9 mouse cellular contexts compared by ENCODE assay signal in genomic region chr17:46433627-46434026, GRCm38 (mm10). TPM values are rescaled to one million over a fixed set of nuclear protein-coding genes. Genes with fewer than 3 reads are reported as not detected.
DNase-seq lines count a peak whose midpoint lies in the region; ATAC-seq lines count a peak whose summit lies in the region.
"Had no signal": no experiment of that assay in that cellular context is flagged by ENCODE, and none has a peak within 500 bp of the region (broad histone marks: within the 10 kb centered on the region; RNA-seq: fewer than 3 reads in every experiment).

No protein-coding gene starts in this region.

- H3K36me3 ChIP-seq in lung, embryonic 15.5 days: no peaks in the 10 kb centered on the region
- H3K36me3 ChIP-seq in forebrain, embryonic 12.5 days (replicated peaks): no peaks in the 10 kb centered on the region
- no peaks in the 10 kb centered on the region for H3K36me3 ChIP-seq in kidney, embryonic 15.5 days
- no peaks in the 10 kb centered on the region for H3K36me3 ChIP-seq in midbrain, embryonic 14.5 days (ENCODE audit: control insufficient read depth, insufficient read depth, low read length)

- H3K4me2 ChIP-seq in lung, embryonic 15.5 days: peak overlapping the region; percentile 48
- H3K4me2 ChIP-seq in forebrain, embryonic 12.5 days: peak overlapping the region; percentile 47
- peak overlapping the region; percentile 55 for H3K4me2 ChIP-seq in kidney, embryonic 15.5 days
- peak overlapping the region; percentile 36 for H3K4me2 ChIP-seq in midbrain, embryonic 14.5 days (ENCODE audit: low read length)

- DNase-seq in lung, postnatal 14 days: no peak
- no peak for DNase-seq in midbrain, embryonic 14.5 days
- DNase-seq in layer of hippocampus, adult 9-10 months (ENCODE audit: low spot score): no peak
- DNase-seq in cerebellum, adult 18-20 months: no peak
- DNase-seq in layer of hippocampus, postnatal 14 days (ENCODE audit: low spot score in 2 of 2): no peak

- WGBS in lung, embryonic 15.5 days: 2% methylated on average over 17 of the region's 17 CpGs
- WGBS in forebrain, embryonic 12.5 days: 4% methylated on average over 17 of the region's 17 CpGs
- 3% methylated on average over 17 of the region's 17 CpGs for WGBS in kidney, embryonic 15.5 days
- 3% methylated on average over 17 of the region's 17 CpGs for WGBS in midbrain, embryonic 14.5 days

- H3K27me3 ChIP-seq in lung, embryonic 15.5 days: peaks cover 24% of the 10 kb centered on the region; the same call in 1 of the 2 replicates
- H3K27me3 ChIP-seq in forebrain, embryonic 12.5 days: peaks cover 37% of the 10 kb centered on the region
- H3K27me3 ChIP-seq in kidney, embryonic 15.5 days: peaks cover 51% of the 10 kb centered on the region
- H3K27me3 ChIP-seq in midbrain, embryonic 14.5 days (ENCODE audit: control insufficient read depth, insufficient read depth, low read length): no peaks in the 10 kb centered on the region

- H3K4me1 ChIP-seq in lung, embryonic 15.5 days: peaks cover 8% of the 10 kb centered on the region; the same call in 1 of the 2 replicates
- H3K4me1 ChIP-seq in forebrain, embryonic 12.5 days: peaks cover 21% of the 10 kb centered on the region
- H3K4me1 ChIP-seq in kidney, embryonic 15.5 days: peaks cover 19% of the 10 kb centered on the region
- H3K4me1 ChIP-seq in midbrain, embryonic 14.5 days (ENCODE audit: control insufficient read depth, insufficient read depth, low read length): no peaks in the 10 kb centered on the region

- ATAC-seq in lung, embryonic 15.5 days (ENCODE audit: borderline replicate concordance, extremely low read depth, low FRiP score, low TSS enrichment): peak; percentile 49; the same call in 1 of the 2 replicates
- ATAC-seq in forebrain, embryonic 12.5 days (ENCODE audit: low FRiP score): peak; percentile 48; the same call in 1 of the 2 replicates
- peak; percentile 62; the same call in 1 of the 2 replicates for ATAC-seq in kidney, embryonic 15.5 days (replicated peaks; ENCODE audit: low FRiP score)
- no peak for ATAC-seq in midbrain, embryonic 14.5 days (ENCODE audit: low FRiP score, low TSS enrichment)

- no peak overlapping the region for H3K27ac ChIP-seq in lung, embryonic 15.5 days
- no peak overlapping the region for H3K27ac ChIP-seq in forebrain, embryonic 12.5 days
- H3K27ac ChIP-seq in kidney, embryonic 15.5 days: no peak overlapping the region
- no peak overlapping the region for H3K27ac ChIP-seq in midbrain, embryonic 14.5 days (replicated peaks; ENCODE audit: low read depth, low read length)

- H3K4me3 ChIP-seq in lung, embryonic 15.5 days: peak overlapping the region; percentile 13; the same call in 1 of the 2 replicates
- 0 out of 2 replicates have a peak overlapping the region, but pooled peaks have one; percentile 19 for H3K4me3 ChIP-seq in forebrain, embryonic 12.5 days (replicated peaks)
- H3K4me3 ChIP-seq in kidney, embryonic 15.5 days (replicated peaks): peak overlapping the region; percentile 25
- H3K4me3 ChIP-seq in midbrain, embryonic 14.5 days (replicated peaks; ENCODE audit: low read depth, low read length): no peak overlapping the region

- no peak overlapping the region for H3K9ac ChIP-seq in lung, embryonic 15.5 days
- H3K9ac ChIP-seq in forebrain, embryonic 12.5 days: 0 out of 2 replicates have a peak overlapping the region, but pooled peaks have one; percentile 33
- 0 out of 2 replicates have a peak overlapping the region, but pooled peaks have one; percentile 1 for H3K9ac ChIP-seq in kidney, embryonic 15.5 days
- 0 out of 2 replicates have a peak overlapping the region, but pooled peaks have one; percentile 3 for H3K9ac ChIP-seq in midbrain, embryonic 14.5 days (replicated peaks; ENCODE audit: low read length)

- H3K9me3 ChIP-seq in lung, embryonic 15.5 days: no peaks in the 10 kb centered on the region
- H3K9me3 ChIP-seq in forebrain, embryonic 12.5 days: no peaks in the 10 kb centered on the region
- no peaks in the 10 kb centered on the region for H3K9me3 ChIP-seq in kidney, embryonic 15.5 days (replicated peaks)
- H3K9me3 ChIP-seq in midbrain, embryonic 14.5 days (ENCODE audit: control insufficient read depth, low read length): no peaks in the 10 kb centered on the region

RNA-seq across cellular contexts. Expression of gene Slc22a7, which starts 4.6 kb away (rescaled TPM):
- polyA plus RNA-seq in lung, embryonic 15.5 days (2015; fragmentation: Nextera tagmentation; extraction: Ambion mirVana): 0.29 TPM in 1 of 2 replicates, not detected in the other
- 0.14 TPM in 1 of 2 replicates, not detected in the other for polyA plus RNA-seq in forebrain, embryonic 12.5 days (2016; fragmentation: Nextera tagmentation; extraction: Ambion mirVana)
- not detected in 2 replicates for polyA plus RNA-seq in kidney, embryonic 15.5 days (2015; fragmentation: Nextera tagmentation; extraction: Ambion mirVana)
- not detected in 2 replicates for polyA plus RNA-seq in midbrain, embryonic 14.5 days (2014; fragmentation: Nextera tagmentation; extraction: Ambion mirVana)
- under 1 TPM; 0.19 to 0.39 TPM for total RNA-seq in layer of hippocampus, postnatal 14 days (2021)
- total RNA-seq: MEL had no signal

RNA-seq across cellular contexts. Expression of gene Crip3, which starts 4.9 kb away (rescaled TPM):
- polyA plus RNA-seq in lung, embryonic 15.5 days (2015; fragmentation: Nextera tagmentation; extraction: Ambion mirVana): 1.7 and 7.8 TPM in 2 replicates
- polyA plus RNA-seq in forebrain, embryonic 12.5 days (2016; fragmentation: Nextera tagmentation; extraction: Ambion mirVana): 0.79 and 0.91 TPM in 2 replicates
- polyA plus RNA-seq in kidney, embryonic 15.5 days (2015; fragmentation: Nextera tagmentation; extraction: Ambion mirVana): 0.51 and 0.64 TPM in 2 replicates
- polyA plus RNA-seq in midbrain, embryonic 14.5 days (2014; fragmentation: Nextera tagmentation; extraction: Ambion mirVana): 1.00 and 4.2 TPM in 2 replicates
- total RNA-seq in layer of hippocampus, postnatal 14 days (2021): 1 to 10 TPM; 2.8 to 4.1 TPM
- total RNA-seq: MEL had no signal

RNA-seq across cellular contexts. Expression of gene Zfp318, which starts 50.1 kb away (rescaled TPM):
- 8.9 and 9.8 TPM in 2 replicates for polyA plus RNA-seq in lung, embryonic 15.5 days (2015; fragmentation: Nextera tagmentation; extraction: Ambion mirVana)
- 15.7 and 17.2 TPM in 2 replicates for polyA plus RNA-seq in forebrain, embryonic 12.5 days (2016; fragmentation: Nextera tagmentation; extraction: Ambion mirVana)
- polyA plus RNA-seq in kidney, embryonic 15.5 days (2015; fragmentation: Nextera tagmentation; extraction: Ambion mirVana): 9.9 and 10.3 TPM in 2 replicates
- polyA plus RNA-seq in midbrain, embryonic 14.5 days (2014; fragmentation: Nextera tagmentation; extraction: Ambion mirVana): 26.2 and 28.0 TPM in 2 replicates
- total RNA-seq in layer of hippocampus, postnatal 14 days (2021): 10 to 100 TPM; 64.7 to 67.3 TPM

RNA-seq across cellular contexts. Expression of gene Ttbk1, which starts 53.8 kb away (rescaled TPM):
- 0.04 and 0.11 TPM in 2 replicates for polyA plus RNA-seq in lung, embryonic 15.5 days (2015; fragmentation: Nextera tagmentation; extraction: Ambion mirVana)
- 4.0 and 5.0 TPM in 2 replicates for polyA plus RNA-seq in forebrain, embryonic 12.5 days (2016; fragmentation: Nextera tagmentation; extraction: Ambion mirVana)
- polyA plus RNA-seq in kidney, embryonic 15.5 days (2015; fragmentation: Nextera tagmentation; extraction: Ambion mirVana): 0.17 and 0.26 TPM in 2 replicates
- 6.1 and 6.2 TPM in 2 replicates for polyA plus RNA-seq in midbrain, embryonic 14.5 days (2014; fragmentation: Nextera tagmentation; extraction: Ambion mirVana)
- total RNA-seq in layer of hippocampus, postnatal 14 days (2021): 100 to 1,000 TPM; 123 to 125 TPM
- total RNA-seq: MEL had no signal
